Mouse (Mus musculus): ENCODE measurements at regions not wholly inside any gene's neighbourhood (a gene's known extent, or its start where the extent isn't known, plus 50 kb on each side); places are given as distances from the start of the nearest gene placed in this dataset.
"Not testable (repeated sequence)": the region's sequence is repeated elsewhere in the genome, so short reads cannot be mapped to it uniquely, and the experiment has no call there.

- Histone ChIP-seq H3ac (ENCODE audit: control insufficient read depth, insufficient read length, low read depth) (no peak overlapping the region), H3K36me3 (ENCODE audit: control insufficient read depth, insufficient read depth) (no peaks in the 10 kb centered on the region), H3K27me3 (ENCODE audit: control insufficient read depth, insufficient read depth, insufficient read length) (no peaks in the 10 kb centered on the region), H3K4me3 (ENCODE audit: insufficient read depth, poor library complexity, severe bottlenecking) (no peak overlapping the region), H3K79me3 (ENCODE audit: low read depth) (no peaks in the 10 kb centered on the region), H3K79me2 (ENCODE audit: control insufficient read depth, insufficient read depth) (no peaks in the 10 kb centered on the region)
- TF ChIP-seq MYOD1 (IDR thresholded peaks at IDR 0.05; ENCODE audit: control insufficient read depth, insufficient read length, low read depth) (no peak), CTCF (IDR thresholded peaks at IDR 0.05; ENCODE audit: control insufficient read depth, insufficient read depth, insufficient read length) (no peak), USF1 (IDR thresholded peaks at IDR 0.05; ENCODE audit: low read depth) (no peak), MAX (IDR thresholded peaks at IDR 0.05) (no peak), CEBPB (IDR thresholded peaks at IDR 0.05; ENCODE audit: low read depth) (no peak), FOSL1 (IDR thresholded peaks at IDR 0.05; ENCODE audit: insufficient read depth, low read length, poor library complexity, severe bottlenecking) (no peak), MYOG (IDR thresholded peaks at IDR 0.05; ENCODE audit: control insufficient read depth, extremely low read depth, insufficient read length) (no peak)
These were observed 578.2 kb upstream of the Sox11 start for GRCm38 (mm10) chr12:27920607-27921006.

DNA sequence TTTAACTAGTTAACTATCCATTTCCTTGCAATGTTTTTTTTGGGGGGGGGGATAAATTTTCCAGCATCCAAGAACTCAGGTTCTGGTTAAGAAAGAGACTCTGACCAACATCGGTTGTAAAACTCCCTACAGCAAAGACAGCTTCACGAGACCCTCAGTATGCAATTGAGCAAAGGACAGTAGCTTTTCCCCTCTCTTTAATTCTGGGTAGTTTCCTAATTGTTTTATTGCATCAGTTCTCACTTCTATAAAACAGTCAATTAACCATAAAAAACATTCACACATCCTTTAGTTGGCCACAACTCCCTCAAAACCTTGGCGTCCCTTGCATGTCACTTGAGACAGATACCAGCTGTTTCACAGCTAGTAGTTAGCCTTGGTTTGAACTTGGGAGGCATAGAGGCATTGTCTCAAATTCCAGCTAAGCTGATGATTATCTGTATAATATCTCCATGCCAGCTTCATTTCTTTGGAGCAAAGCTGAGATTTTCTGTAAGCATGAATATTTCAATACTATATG lies 574.1 kb upstream of the Sox11 start:
- Histone ChIP-seq H3K36me3 (ENCODE audit: control insufficient read depth, insufficient read depth) (no peaks in the 10 kb centered on the region), H3K27me3 (ENCODE audit: control insufficient read depth, insufficient read depth, insufficient read length) (no peaks in the 10 kb centered on the region), H3K79me3 (ENCODE audit: low read depth) (no peaks in the 10 kb centered on the region), H3K79me2 (ENCODE audit: control insufficient read depth, insufficient read depth) (no peaks in the 10 kb centered on the region), H3ac (ENCODE audit: control insufficient read depth, insufficient read length, low read depth) (no peak overlapping the region), H3K4me3 (ENCODE audit: insufficient read depth, poor library complexity, severe bottlenecking) (no peak overlapping the region)
- TF ChIP-seq CTCF (IDR thresholded peaks at IDR 0.05; ENCODE audit: control insufficient read depth, insufficient read depth, insufficient read length) (no peak), MAX (IDR thresholded peaks at IDR 0.05) (no peak), FOSL1 (IDR thresholded peaks at IDR 0.05; ENCODE audit: insufficient read depth, low read length, poor library complexity, severe bottlenecking) (no peak), MYOD1 (IDR thresholded peaks at IDR 0.05; ENCODE audit: control insufficient read depth, insufficient read length, low read depth) (no peak), USF1 (IDR thresholded peaks at IDR 0.05; ENCODE audit: low read depth) (no peak), MYOG (IDR thresholded peaks at IDR 0.05; ENCODE audit: control insufficient read depth, extremely low read depth, insufficient read length) (no peak), CEBPB (IDR thresholded peaks at IDR 0.05; ENCODE audit: low read depth) (no peak)

DNA sequence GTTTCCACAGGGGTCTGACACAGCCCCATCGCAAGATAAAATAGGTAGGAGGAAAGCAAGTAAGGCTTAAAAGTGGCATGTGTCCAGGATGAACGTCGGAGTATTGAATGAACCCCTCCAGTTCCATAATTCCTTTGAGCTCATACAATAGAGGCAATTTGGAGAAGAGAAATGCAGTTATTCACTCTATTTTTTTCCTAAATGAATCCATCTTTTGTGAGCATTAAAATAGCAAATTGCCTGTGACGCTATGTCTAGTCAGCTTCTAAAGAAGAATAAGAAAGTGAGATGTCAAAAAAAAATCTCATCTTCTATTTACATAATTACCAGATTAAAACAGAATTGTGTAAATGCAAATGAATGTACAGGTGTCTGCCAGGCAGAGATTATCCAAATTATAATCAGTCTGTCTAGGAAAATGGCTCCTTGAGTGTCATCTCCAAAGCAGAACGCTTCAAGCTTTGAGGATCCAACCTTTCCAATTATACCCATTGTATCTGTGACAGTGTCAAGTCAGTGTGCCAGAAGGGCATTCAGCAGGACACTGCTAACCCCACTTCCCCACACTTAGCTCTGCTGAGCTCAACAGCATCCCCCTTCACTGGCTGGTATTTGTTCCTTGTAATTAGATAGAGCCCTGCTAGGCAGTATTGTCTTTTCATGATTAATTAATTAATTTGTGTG lies 567.2 kb upstream of the Sox11 start:
- Histone ChIP-seq H3K36me3 (ENCODE audit: control insufficient read depth, insufficient read depth) (no peaks in the 10 kb centered on the region), H3ac (ENCODE audit: control insufficient read depth, insufficient read length, low read depth) (no peak overlapping the region), H3K79me3 (ENCODE audit: low read depth) (no peaks in the 10 kb centered on the region), H3K79me2 (ENCODE audit: control insufficient read depth, insufficient read depth) (no peaks in the 10 kb centered on the region), H3K27me3 (ENCODE audit: control insufficient read depth, insufficient read depth, insufficient read length) (no peaks in the 10 kb centered on the region), H3K4me3 (ENCODE audit: insufficient read depth, poor library complexity, severe bottlenecking) (no peak overlapping the region)
- TF ChIP-seq FOSL1 (IDR thresholded peaks at IDR 0.05; ENCODE audit: insufficient read depth, low read length, poor library complexity, severe bottlenecking), result no peak
- no peak for TF ChIP-seq CTCF (IDR thresholded peaks at IDR 0.05; ENCODE audit: control insufficient read depth, insufficient read depth, insufficient read length)
- no peak for TF ChIP-seq MYOD1 (IDR thresholded peaks at IDR 0.05; ENCODE audit: control insufficient read depth, insufficient read length, low read depth)
- no peak for TF ChIP-seq USF1 (IDR thresholded peaks at IDR 0.05; ENCODE audit: low read depth)
- no peak for TF ChIP-seq MYOG (IDR thresholded peaks at IDR 0.05; ENCODE audit: control insufficient read depth, extremely low read depth, insufficient read length)
- no peak for TF ChIP-seq MAX (IDR thresholded peaks at IDR 0.05)
- TF ChIP-seq CEBPB (IDR thresholded peaks at IDR 0.05; ENCODE audit: low read depth), result no peak

- not testable (repeated sequence) for H3K79me3 ChIP-seq (ENCODE audit: low read depth); H3K4me3 ChIP-seq (ENCODE audit: insufficient read depth, poor library complexity, severe bottlenecking); H3K27me3 ChIP-seq (ENCODE audit: control insufficient read depth, insufficient read depth, insufficient read length); H3ac ChIP-seq (ENCODE audit: control insufficient read depth, insufficient read length, low read depth); H3K79me2 ChIP-seq (ENCODE audit: control insufficient read depth, insufficient read depth); H3K36me3 ChIP-seq (ENCODE audit: control insufficient read depth, insufficient read depth)
These were observed 554.3 kb upstream of the Sox11 start for GRCm38 (mm10) chr12:27896682-27897081.

GRCm38 (mm10) chr12:27881720-27882119 lies 539.3 kb upstream of the Sox11 start:
- Histone ChIP-seq H3ac (ENCODE audit: control insufficient read depth, insufficient read length, low read depth) (no peak overlapping the region), H3K36me3 (ENCODE audit: control insufficient read depth, insufficient read depth) (no peaks in the 10 kb centered on the region), H3K79me3 (ENCODE audit: low read depth) (no peaks in the 10 kb centered on the region), H3K79me2 (ENCODE audit: control insufficient read depth, insufficient read depth) (no peaks in the 10 kb centered on the region), H3K27me3 (ENCODE audit: control insufficient read depth, insufficient read depth, insufficient read length) (no peaks in the 10 kb centered on the region), H3K4me3 (ENCODE audit: insufficient read depth, poor library complexity, severe bottlenecking) (no peak overlapping the region)
- TF ChIP-seq MYOD1 (IDR thresholded peaks at IDR 0.05; ENCODE audit: control insufficient read depth, insufficient read length, low read depth) (no peak), MYOG (IDR thresholded peaks at IDR 0.05; ENCODE audit: control insufficient read depth, extremely low read depth, insufficient read length) (no peak), CEBPB (IDR thresholded peaks at IDR 0.05; ENCODE audit: low read depth) (no peak), FOSL1 (IDR thresholded peaks at IDR 0.05; ENCODE audit: insufficient read depth, low read length, poor library complexity, severe bottlenecking) (no peak), MAX (IDR thresholded peaks at IDR 0.05) (no peak), USF1 (IDR thresholded peaks at IDR 0.05; ENCODE audit: low read depth) (no peak), CTCF (IDR thresholded peaks at IDR 0.05; ENCODE audit: control insufficient read depth, insufficient read depth, insufficient read length) (no peak)

- Histone ChIP-seq H3K4me3 (ENCODE audit: insufficient read depth, poor library complexity, severe bottlenecking) (no peak overlapping the region), H3K79me2 (ENCODE audit: control insufficient read depth, insufficient read depth) (no peaks in the 10 kb centered on the region), H3K79me3 (ENCODE audit: low read depth) (no peaks in the 10 kb centered on the region), H3ac (ENCODE audit: control insufficient read depth, insufficient read length, low read depth) (no peak overlapping the region), H3K36me3 (ENCODE audit: control insufficient read depth, insufficient read depth) (no peaks in the 10 kb centered on the region), H3K27me3 (ENCODE audit: control insufficient read depth, insufficient read depth, insufficient read length) (no peaks in the 10 kb centered on the region)
- no peak for TF ChIP-seq MYOD1 (IDR thresholded peaks at IDR 0.05; ENCODE audit: control insufficient read depth, insufficient read length, low read depth)
- TF ChIP-seq USF1 (IDR thresholded peaks at IDR 0.05; ENCODE audit: low read depth), result no peak
- no peak for TF ChIP-seq CEBPB (IDR thresholded peaks at IDR 0.05; ENCODE audit: low read depth)
- TF ChIP-seq MYOG (IDR thresholded peaks at IDR 0.05; ENCODE audit: control insufficient read depth, extremely low read depth, insufficient read length), result no peak
- TF ChIP-seq MAX (IDR thresholded peaks at IDR 0.05), result no peak
- no peak for TF ChIP-seq FOSL1 (IDR thresholded peaks at IDR 0.05; ENCODE audit: insufficient read depth, low read length, poor library complexity, severe bottlenecking)
- no peak for TF ChIP-seq CTCF (IDR thresholded peaks at IDR 0.05; ENCODE audit: control insufficient read depth, insufficient read depth, insufficient read length)
These were observed 524.0 kb upstream of the Sox11 start for GRCm38 (mm10) chr12:27866421-27866820.
